Mouse (Mus musculus): ENCODE data around the gene Tln2. TPM values are rescaled to one million over a fixed set of nuclear protein-coding genes. Genes with fewer than 3 reads are reported as not detected.

The Tln2 gene
- polyA plus RNA-seq, 1 experiment, result 14.0 TPM

DNA sequence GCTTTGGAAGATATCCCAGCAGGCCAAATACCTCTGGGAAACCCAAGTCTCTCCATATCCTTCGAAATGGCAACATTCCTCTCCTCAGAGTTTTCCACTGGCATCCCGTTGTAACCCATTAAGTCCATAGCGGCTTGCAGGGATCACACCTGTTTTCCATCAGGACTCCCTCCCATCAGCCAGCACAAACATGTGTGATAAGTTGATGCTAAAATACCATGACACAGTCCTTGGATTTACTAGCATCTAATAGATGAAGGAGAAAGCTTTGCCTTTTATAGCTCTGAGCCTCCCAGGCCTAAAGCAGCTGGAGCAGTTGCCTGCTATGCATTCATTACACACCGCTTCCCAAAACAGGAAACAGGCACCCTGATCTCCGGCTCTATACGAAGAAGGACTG is 377.5 kb downstream of the Tln2 start:
- no peaks in the 10 kb centered on the region for H3K79me2 ChIP-seq (ENCODE audit: control insufficient read depth, insufficient read depth)
- TF ChIP-seq MYOD1 (IDR thresholded peaks at IDR 0.05; ENCODE audit: control insufficient read depth, insufficient read length, low read depth) (no peak), FOSL1 (IDR thresholded peaks at IDR 0.05; ENCODE audit: insufficient read depth, low read length, poor library complexity, severe bottlenecking) (no peak), CTCF (IDR thresholded peaks at IDR 0.05; ENCODE audit: control insufficient read depth, insufficient read depth, insufficient read length) (no peak), USF1 (IDR thresholded peaks at IDR 0.05; ENCODE audit: low read depth) (no peak), MYOG (IDR thresholded peaks at IDR 0.05; ENCODE audit: control insufficient read depth, extremely low read depth, insufficient read length) (no peak), MAX (IDR thresholded peaks at IDR 0.05) (no peak)
- H3K27me3 ChIP-seq (ENCODE audit: control insufficient read depth, insufficient read depth, insufficient read length), result no peaks in the 10 kb centered on the region
- no peak overlapping the region for H3ac ChIP-seq (ENCODE audit: control insufficient read depth, insufficient read length, low read depth)
- no peaks in the 10 kb centered on the region for H3K36me3 ChIP-seq (ENCODE audit: control insufficient read depth, insufficient read depth)
- no peak overlapping the region for H3K4me3 ChIP-seq (ENCODE audit: insufficient read depth, poor library complexity, severe bottlenecking)
- H3K79me3 ChIP-seq (ENCODE audit: low read depth), result no peaks in the 10 kb centered on the region

DNA sequence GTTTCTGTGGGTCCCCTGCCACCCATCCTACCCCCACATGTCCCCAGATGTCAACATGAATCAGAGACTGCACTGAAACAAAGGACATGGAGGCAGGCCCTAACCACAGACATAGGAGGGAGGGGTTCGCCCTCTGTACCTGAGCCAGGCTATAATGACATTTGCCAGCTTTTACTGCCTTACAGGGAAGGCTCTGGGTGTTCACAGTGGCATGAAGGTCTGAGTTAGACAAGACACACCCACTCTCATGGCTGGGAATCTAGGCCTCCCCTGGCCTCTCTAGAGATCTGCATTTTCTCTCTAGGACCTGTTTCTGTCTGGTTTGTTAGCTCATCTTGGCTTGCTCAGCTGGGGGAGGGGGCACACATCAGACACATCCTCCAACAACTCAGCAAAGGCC is 380.8 kb downstream of the Tln2 start:
- no peaks in the 10 kb centered on the region for H3K36me3 ChIP-seq (ENCODE audit: control insufficient read depth, insufficient read depth)
- no peak overlapping the region for H3ac ChIP-seq (ENCODE audit: control insufficient read depth, insufficient read length, low read depth)
- TF ChIP-seq USF1 (IDR thresholded peaks at IDR 0.05; ENCODE audit: low read depth) (no peak), MAX (IDR thresholded peaks at IDR 0.05) (no peak), FOSL1 (IDR thresholded peaks at IDR 0.05; ENCODE audit: insufficient read depth, low read length, poor library complexity, severe bottlenecking) (no peak), CEBPB (IDR thresholded peaks at IDR 0.05; ENCODE audit: low read depth) (no peak), CTCF (IDR thresholded peaks at IDR 0.05; ENCODE audit: control insufficient read depth, insufficient read depth, insufficient read length) (no peak), MYOD1 (IDR thresholded peaks at IDR 0.05; ENCODE audit: control insufficient read depth, insufficient read length, low read depth) (no peak)
- no peaks in the 10 kb centered on the region for H3K79me2 ChIP-seq (ENCODE audit: control insufficient read depth, insufficient read depth)
- no peaks in the 10 kb centered on the region for H3K79me3 ChIP-seq (ENCODE audit: low read depth)
- H3K27me3 ChIP-seq (ENCODE audit: control insufficient read depth, insufficient read depth, insufficient read length), result no peaks in the 10 kb centered on the region
- no peak overlapping the region for H3K4me3 ChIP-seq (ENCODE audit: insufficient read depth, poor library complexity, severe bottlenecking)

DNA sequence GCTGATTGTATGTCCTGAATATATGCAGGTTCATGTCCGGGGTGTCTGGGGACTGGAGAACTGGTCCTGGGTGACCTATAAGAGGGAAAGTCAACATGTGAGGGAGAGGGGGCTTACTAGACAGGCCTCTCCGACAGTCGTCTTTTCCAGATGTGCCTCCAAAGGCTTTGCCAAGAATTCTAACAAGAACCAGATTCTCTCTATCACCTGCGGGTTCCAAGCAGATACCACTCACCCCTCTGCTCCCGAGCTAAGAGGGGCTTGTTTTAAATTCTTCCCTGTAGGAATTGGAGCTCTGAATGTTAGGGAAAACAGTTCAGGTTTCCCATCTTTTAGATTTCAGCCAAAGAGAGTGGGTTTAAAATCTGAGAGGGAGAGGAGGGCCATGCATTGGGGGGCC is 381.3 kb downstream of the Tln2 start:
- H3K36me3 ChIP-seq (ENCODE audit: control insufficient read depth, insufficient read depth), result no peaks in the 10 kb centered on the region
- H3ac ChIP-seq (ENCODE audit: control insufficient read depth, insufficient read length, low read depth), result no peak overlapping the region
- H3K79me2 ChIP-seq (ENCODE audit: control insufficient read depth, insufficient read depth), result no peaks in the 10 kb centered on the region
- no peak for TF ChIP-seq FOSL1 (IDR thresholded peaks at IDR 0.05; ENCODE audit: insufficient read depth, low read length, poor library complexity, severe bottlenecking)
- TF ChIP-seq MYOG (IDR thresholded peaks at IDR 0.05; ENCODE audit: control insufficient read depth, extremely low read depth, insufficient read length), result no peak
- no peak for TF ChIP-seq CTCF (IDR thresholded peaks at IDR 0.05; ENCODE audit: control insufficient read depth, insufficient read depth, insufficient read length)
- no peak for TF ChIP-seq CEBPB (IDR thresholded peaks at IDR 0.05; ENCODE audit: low read depth)
- no peak for TF ChIP-seq USF1 (IDR thresholded peaks at IDR 0.05; ENCODE audit: low read depth)
- TF ChIP-seq MAX (IDR thresholded peaks at IDR 0.05), result no peak
- no peak for TF ChIP-seq MYOD1 (IDR thresholded peaks at IDR 0.05; ENCODE audit: control insufficient read depth, insufficient read length, low read depth)
- H3K4me3 ChIP-seq (ENCODE audit: insufficient read depth, poor library complexity, severe bottlenecking), result no peak overlapping the region
- H3K27me3 ChIP-seq (ENCODE audit: control insufficient read depth, insufficient read depth, insufficient read length), result no peaks in the 10 kb centered on the region
- H3K79me3 ChIP-seq (ENCODE audit: low read depth), result no peaks in the 10 kb centered on the region

DNA sequence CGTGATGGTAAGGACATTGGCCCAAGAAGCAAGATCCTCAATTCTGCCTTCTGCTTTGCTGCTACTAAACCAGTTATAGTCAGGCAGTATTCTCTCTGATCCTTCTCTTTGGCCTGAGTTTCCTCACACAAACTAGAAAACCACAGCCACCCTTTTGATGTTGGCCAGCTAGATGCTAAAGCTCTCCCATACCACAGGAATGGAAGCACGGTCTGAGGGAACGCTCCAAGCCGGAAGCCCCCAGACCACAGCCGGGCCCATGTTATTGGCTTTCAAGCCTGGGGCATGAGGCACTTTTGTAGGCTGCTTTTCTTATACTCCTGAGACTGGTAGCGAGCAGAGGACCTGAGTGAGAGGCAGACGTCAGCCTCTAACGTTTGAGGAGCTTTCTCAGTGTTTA is 383.4 kb downstream of the Tln2 start:
- Histone ChIP-seq H3K27me3 (ENCODE audit: control insufficient read depth, insufficient read depth, insufficient read length) (no peaks in the 10 kb centered on the region), H3K79me2 (ENCODE audit: control insufficient read depth, insufficient read depth) (no peaks in the 10 kb centered on the region), H3K36me3 (ENCODE audit: control insufficient read depth, insufficient read depth) (no peaks in the 10 kb centered on the region), H3K79me3 (ENCODE audit: low read depth) (no peaks in the 10 kb centered on the region), H3K4me3 (ENCODE audit: insufficient read depth, poor library complexity, severe bottlenecking) (no peak overlapping the region), H3ac (ENCODE audit: control insufficient read depth, insufficient read length, low read depth) (no peak overlapping the region)
- TF ChIP-seq MYOD1 (IDR thresholded peaks at IDR 0.05; ENCODE audit: control insufficient read depth, insufficient read length, low read depth), result no peak
- TF ChIP-seq MYOG (IDR thresholded peaks at IDR 0.05; ENCODE audit: control insufficient read depth, extremely low read depth, insufficient read length), result no peak
- no peak for TF ChIP-seq CTCF (IDR thresholded peaks at IDR 0.05; ENCODE audit: control insufficient read depth, insufficient read depth, insufficient read length)
- no peak for TF ChIP-seq MAX (IDR thresholded peaks at IDR 0.05)
- TF ChIP-seq USF1 (IDR thresholded peaks at IDR 0.05; ENCODE audit: low read depth), result no peak
- TF ChIP-seq FOSL1 (IDR thresholded peaks at IDR 0.05; ENCODE audit: insufficient read depth, low read length, poor library complexity, severe bottlenecking), result no peak
- TF ChIP-seq CEBPB (IDR thresholded peaks at IDR 0.05; ENCODE audit: low read depth), result no peak

DNA sequence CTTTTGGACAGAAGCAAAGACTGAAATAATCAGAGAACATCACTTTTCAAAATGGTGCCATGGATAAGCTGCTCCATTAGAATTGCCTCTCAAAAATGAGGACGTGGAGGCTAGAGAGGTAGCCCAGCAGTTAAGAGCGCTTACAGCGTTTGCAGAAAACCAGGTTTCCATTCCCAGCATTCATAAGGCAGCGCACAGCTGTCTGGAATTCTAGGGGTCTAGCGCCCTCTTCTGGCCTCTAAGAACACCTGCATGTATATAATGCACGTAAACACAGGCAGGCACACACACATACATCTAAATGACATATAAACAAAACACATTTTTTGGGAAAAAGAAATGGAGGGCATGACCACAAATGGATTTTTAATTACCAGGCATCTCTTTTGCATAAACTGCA is 385.7 kb downstream of the Tln2 start:
- H3K79me2 ChIP-seq (ENCODE audit: control insufficient read depth, insufficient read depth), result no peaks in the 10 kb centered on the region
- no peak overlapping the region for H3K4me3 ChIP-seq (ENCODE audit: insufficient read depth, poor library complexity, severe bottlenecking)
- H3ac ChIP-seq (ENCODE audit: control insufficient read depth, insufficient read length, low read depth), result no peak overlapping the region
- H3K36me3 ChIP-seq (ENCODE audit: control insufficient read depth, insufficient read depth), result no peaks in the 10 kb centered on the region
- no peak for TF ChIP-seq FOSL1 (IDR thresholded peaks at IDR 0.05; ENCODE audit: insufficient read depth, low read length, poor library complexity, severe bottlenecking)
- no peak for TF ChIP-seq MYOD1 (IDR thresholded peaks at IDR 0.05; ENCODE audit: control insufficient read depth, insufficient read length, low read depth)
- TF ChIP-seq MAX (IDR thresholded peaks at IDR 0.05), result no peak
- TF ChIP-seq USF1 (IDR thresholded peaks at IDR 0.05; ENCODE audit: low read depth), result no peak
- no peak for TF ChIP-seq CEBPB (IDR thresholded peaks at IDR 0.05; ENCODE audit: low read depth)
- TF ChIP-seq CTCF (IDR thresholded peaks at IDR 0.05; ENCODE audit: control insufficient read depth, insufficient read depth, insufficient read length), result no peak
- H3K79me3 ChIP-seq (ENCODE audit: low read depth), result no peaks in the 10 kb centered on the region
- H3K27me3 ChIP-seq (ENCODE audit: control insufficient read depth, insufficient read depth, insufficient read length), result no peaks in the 10 kb centered on the region

DNA sequence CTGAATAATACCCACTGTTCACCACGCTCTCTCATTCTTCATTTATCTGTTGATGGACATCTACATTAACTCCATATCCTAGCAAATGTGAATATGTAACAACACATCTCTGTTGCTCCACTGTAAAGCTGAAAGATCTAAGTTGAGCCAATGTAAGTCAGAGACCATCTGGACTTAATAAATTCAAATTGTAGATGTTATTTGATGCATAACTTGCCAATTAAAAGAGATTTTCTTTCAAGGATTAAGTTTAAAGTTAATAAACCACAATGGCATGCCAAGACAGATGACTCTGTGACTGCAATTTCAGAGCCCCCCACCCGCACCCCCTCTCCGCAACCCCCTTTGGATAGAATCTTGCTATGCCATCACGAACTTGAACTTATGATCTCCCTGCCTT is 386.3 kb downstream of the Tln2 start:
- no peaks in the 10 kb centered on the region for H3K36me3 ChIP-seq (ENCODE audit: control insufficient read depth, insufficient read depth)
- TF ChIP-seq CEBPB (IDR thresholded peaks at IDR 0.05; ENCODE audit: low read depth) (no peak), FOSL1 (IDR thresholded peaks at IDR 0.05; ENCODE audit: insufficient read depth, low read length, poor library complexity, severe bottlenecking) (no peak), MYOD1 (IDR thresholded peaks at IDR 0.05; ENCODE audit: control insufficient read depth, insufficient read length, low read depth) (no peak), MAX (IDR thresholded peaks at IDR 0.05) (no peak), CTCF (IDR thresholded peaks at IDR 0.05; ENCODE audit: control insufficient read depth, insufficient read depth, insufficient read length) (no peak), USF1 (IDR thresholded peaks at IDR 0.05; ENCODE audit: low read depth) (no peak), MYOG (IDR thresholded peaks at IDR 0.05; ENCODE audit: control insufficient read depth, extremely low read depth, insufficient read length) (no peak)
- H3K4me3 ChIP-seq (ENCODE audit: insufficient read depth, poor library complexity, severe bottlenecking), result no peak overlapping the region

More for the DNA sequence above, 386.3 kb downstream of the Tln2 start:
- no peaks in the 10 kb centered on the region for H3K79me3 ChIP-seq (ENCODE audit: low read depth)
- no peak overlapping the region for H3ac ChIP-seq (ENCODE audit: control insufficient read depth, insufficient read length, low read depth)
- no peaks in the 10 kb centered on the region for H3K27me3 ChIP-seq (ENCODE audit: control insufficient read depth, insufficient read depth, insufficient read length)
- H3K79me2 ChIP-seq (ENCODE audit: control insufficient read depth, insufficient read depth), result no peaks in the 10 kb centered on the region

Data from C2C12 (cell line).